Mouse (Mus musculus) MEL-GATA-1-ER (cell line): ENCODE data around the gene Cdh5.
A peak's percentile ranks its signal among the peaks of the same experiment; 100 is the strongest.

ENCODE experiments used
- DNase-seq: peaks from one replicate; pipeline ENCODE4 v3.0.0-alpha.2; 2012; ENCODE audit warnings: low read depth; ENCODE audit errors: extremely low read depth

Gene Cdh5

DNA sequence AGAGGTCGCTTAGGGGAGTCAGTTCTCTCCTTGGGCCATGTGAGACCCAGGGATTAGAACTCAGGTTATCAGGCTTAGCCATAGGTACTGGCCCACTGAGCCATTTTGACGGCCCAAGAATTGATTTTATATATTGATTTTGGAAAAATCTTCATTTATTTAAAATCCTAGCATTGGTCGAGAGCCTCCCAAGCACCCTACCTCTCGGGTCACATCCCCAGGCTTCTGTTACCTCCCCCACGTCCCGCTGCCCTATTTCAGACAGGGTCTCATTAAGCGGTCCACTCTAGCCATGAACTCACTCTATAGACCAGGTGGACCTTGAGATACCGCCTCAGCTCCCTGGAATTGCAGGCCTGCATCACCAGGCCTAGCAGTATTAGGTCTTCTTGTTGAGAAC lies 33.1 kb downstream of the Cdh5 start:
- no peak for DNase-seq

DNA sequence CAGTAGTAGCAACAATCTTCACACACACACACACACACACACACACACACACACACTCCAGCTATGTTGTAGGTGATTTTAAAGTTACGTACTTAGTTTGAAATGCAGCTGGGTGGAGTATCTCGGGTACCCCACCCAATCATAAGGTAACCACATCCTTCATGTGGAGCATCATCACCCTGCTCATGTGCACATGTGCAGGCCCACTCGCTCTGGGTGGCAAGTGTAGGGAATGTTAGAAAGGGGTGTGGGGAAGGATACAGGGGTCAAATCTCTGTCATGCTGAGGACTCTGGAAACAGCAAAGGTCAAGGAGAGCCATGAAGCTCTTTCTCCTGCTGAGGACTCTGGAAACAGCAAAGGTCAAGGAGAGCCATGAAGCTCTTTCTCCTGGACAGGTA lies 34.9 kb downstream of the Cdh5 start:
- no peak for DNase-seq

DNA sequence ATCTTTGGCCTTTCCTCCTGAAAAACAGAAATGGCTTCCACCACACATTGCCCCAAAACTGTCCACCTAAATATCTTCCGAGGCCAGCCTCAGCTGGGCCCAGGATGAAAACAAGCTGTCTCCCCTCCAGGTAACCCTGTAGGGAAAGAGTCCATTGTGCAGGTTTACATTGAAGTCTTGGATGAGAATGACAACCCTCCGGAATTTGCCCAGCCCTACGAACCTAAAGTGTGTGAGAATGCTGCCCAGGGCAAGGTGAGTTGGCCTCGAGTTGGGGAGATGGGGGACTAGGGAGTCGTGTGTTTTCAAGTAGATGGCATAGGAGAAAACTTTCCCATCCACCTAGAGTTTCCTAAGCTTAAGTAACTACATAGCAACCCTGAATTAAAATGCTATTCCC lies 36.2 kb downstream of the Cdh5 start:
- no peak for DNase-seq

DNA sequence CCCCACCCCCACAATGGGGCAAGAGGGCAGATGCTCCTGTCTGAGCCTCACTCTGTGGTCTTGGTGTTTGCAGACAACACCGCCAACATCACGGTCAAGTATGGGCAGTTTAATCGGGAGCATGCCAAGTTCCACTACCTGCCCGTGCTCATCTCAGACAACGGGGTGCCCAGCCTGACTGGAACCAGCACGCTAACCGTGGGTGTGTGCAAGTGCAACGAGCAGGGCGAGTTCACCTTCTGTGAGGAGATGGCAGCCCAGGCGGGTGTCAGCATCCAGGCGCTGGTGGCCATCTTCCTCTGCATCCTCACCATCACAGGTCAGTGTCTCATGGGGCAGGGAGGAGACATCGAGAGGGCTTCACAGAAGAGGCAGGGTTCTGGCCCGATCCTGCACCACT lies 39.2 kb downstream of the Cdh5 start:
- no peak for DNase-seq

DNA sequence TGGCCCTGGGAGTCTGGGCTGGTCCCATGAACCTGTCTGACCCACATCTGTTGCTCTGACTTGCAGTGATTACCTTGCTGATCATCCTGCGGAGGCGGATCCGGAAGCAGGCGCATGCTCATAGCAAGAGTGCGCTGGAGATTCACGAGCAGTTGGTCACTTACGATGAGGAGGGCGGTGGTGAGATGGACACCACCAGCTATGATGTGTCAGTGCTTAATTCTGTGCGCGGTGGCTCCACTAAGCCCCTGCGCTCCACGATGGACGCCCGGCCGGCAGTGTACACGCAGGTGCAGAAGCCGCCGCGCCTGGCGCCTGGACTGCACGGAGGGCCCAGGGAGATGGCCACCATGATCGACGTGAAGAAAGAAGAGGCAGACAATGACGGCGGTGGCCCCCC lies 41.0 kb downstream of the Cdh5 start:
- DNase-seq = no peak

DNA sequence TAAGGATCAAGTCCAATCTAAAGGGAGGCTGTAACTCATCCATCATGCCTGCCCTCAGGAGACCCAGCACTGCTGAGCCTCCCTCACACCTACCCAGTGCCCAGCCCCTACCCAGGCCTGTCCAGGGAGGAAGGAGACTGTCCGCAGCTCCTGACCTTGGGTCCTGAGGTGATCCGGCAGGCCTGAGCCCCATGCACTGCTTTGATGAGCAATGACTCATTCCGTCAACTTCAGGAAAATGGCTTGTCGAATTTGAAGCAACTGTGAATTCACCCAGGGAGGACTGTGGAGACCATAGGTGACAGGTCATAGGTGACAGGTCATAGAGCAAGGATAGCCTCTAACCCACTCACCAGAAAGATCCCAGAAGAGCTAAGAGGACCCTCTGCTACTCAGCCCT lies 42.0 kb downstream of the Cdh5 start:
- no peak for DNase-seq

DNA sequence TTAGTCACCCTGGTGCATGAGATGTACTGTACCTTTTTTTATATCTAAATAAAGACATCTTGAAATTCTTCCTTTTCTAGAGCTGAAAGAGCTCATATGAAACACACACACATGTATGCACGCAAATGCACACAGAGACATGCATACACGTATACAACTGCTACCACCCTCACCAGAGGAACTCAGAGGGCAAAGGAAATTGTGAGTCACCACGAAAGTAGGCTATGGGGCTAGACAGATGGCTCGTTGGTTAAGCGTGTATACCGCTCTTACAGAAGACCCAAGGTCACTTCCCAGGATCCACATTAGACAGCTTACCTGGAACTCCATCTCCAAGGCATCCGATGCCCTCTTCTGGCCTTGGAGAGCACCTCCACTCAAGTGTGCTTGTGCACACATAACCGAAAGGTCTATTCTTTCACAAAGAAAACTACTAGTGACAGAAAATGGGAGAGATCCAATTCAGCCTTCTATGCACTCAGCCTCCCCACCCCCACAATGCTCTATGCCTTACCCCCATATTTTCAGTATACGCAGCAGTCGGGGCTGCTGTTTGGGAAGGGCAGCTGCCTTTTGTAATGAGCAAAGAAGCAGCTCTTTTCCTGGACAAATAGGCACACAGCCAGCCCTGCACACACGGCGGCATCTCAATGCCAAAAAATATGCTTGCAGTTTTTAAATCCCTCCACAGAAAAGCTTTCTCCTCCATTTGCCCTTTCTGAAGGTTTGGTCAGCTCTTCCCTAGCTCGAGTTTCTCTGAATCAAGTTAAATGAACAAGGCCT lies 43.2 kb downstream of the Cdh5 start:
- no peak for DNase-seq

DNA sequence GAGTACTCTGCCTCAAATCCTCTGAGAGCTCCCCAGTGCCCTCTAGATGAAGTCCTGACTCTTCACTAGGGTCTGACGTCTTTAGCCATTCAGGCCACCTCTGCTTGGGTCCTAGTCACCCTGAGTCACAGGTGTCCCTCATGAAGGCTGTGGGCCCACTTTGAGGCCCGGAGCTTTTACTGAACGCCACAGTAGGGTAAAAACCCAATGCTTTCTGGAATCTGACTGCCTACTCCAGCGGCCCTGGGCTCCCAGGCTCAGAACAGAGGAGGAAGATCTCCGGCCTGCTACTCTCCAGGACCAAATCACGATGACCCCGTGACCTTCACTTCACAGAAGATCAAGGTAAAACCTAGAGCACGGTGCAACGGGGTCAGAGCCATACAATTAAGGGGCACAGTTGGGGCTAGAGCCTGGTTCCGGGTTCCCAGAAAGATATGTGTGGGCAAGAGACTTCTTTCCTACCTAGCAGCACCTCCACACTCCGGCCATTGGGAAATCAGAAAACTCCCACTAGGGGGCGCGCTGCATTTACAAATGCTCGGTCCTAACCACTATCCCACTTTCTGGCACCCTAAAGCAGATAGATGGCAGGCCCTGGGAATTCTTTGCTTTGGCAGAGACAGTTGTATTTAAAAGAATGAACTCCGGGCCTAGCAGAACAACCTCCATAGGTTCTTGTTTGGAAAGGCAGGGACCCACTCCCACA lies 44.7 kb downstream of the Cdh5 start:
- peak; percentile 18 for DNase-seq

DNA sequence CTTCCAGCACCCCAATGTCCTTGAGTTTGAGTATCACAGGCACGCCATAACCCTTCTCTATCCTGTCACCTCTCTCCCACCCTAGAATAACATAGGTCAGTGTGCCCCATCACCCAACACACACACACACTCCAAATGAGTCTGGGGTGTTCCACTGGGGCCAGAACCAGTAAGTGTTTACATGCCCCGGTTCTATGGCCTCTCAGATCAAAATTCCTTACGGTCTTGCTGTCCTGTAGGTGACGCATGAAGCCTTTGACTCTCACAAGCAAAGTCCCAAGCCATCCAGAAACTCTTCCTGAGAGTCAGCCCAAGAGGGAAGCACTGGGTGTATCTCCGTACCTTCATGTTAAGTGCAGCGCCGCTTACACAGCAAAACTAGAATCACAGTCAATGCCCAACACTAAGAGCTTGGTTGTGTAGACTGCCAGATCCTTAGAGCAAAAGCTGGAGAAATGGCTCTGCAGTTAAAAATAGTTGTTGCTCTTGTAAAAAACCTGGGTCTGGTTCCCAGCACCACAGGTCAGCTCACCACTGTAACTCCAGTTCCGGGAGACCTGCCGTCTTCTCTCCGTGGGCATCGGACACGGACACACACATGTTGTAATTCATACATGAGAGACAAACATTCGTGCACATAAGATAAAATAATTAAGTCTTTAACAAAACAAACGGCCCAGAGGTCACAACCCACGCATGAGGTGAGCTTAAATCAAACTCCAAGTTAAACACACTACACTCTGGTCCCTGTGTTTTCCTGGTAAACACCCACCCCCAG lies 45.5 kb downstream of the Cdh5 start:
- DNase-seq = no peak

DNA sequence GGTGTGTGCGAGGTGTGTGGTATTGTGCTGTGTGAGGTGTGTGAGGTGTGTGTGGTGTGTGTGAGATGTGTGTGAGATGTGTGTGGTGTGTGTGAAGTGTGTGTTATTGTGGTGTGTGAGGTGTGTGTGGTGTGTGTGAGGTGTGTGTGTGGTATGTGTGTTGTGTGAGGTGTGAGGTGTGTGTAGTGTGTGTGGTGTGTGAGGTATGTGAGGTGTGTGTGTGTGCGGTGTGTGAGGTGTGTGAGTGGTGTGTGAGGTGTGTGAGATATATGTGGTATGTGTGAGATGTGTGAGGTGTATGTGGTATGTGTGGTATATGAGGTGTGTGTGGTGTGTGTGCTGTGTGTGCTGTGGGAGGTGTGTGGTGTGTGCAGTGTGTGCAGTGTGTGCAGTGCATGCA lies 46.5 kb downstream of the Cdh5 start:
- no peak for DNase-seq

DNA sequence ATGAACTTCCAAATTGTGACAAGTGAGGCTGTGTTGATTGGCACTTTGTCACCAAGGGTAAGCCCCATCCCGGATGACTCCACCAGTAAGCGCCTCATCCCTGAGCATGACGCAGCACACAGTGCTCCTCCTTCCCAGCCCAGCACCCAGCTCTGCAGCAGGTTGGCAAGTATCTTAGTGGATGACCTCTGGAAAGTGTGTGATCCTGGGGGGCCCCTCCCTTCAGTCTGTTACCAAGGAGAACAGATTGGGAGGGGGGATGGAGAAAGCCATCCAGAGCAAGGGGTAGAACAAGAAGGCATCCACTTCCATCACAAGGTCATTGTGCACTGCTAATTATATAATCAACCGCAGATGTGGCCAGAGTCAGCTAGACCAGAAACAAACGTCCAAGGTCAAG lies 59.3 kb downstream of the Cdh5 start:
- no peak for DNase-seq

DNA sequence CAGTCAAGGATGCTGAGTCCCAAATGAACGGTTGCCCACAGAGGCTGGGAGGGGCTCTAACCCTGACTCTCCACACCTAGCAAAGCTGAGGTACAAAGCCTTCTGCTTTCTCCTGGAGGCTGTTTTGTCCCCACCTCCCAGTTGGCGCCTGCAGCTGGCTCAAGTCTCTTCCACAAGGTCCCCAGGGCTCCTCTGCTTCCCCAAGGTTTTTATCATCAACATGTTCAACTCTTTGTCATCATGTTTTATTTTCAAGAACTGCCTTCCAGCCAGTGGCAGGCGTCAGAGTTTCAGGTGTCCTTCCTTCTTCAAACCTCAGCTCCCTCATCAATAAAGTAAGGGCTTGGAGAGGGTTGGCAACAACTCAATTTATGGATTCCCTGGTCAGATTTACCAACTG lies 68.0 kb downstream of the Cdh5 start:
- DNase-seq = no peak

DNA sequence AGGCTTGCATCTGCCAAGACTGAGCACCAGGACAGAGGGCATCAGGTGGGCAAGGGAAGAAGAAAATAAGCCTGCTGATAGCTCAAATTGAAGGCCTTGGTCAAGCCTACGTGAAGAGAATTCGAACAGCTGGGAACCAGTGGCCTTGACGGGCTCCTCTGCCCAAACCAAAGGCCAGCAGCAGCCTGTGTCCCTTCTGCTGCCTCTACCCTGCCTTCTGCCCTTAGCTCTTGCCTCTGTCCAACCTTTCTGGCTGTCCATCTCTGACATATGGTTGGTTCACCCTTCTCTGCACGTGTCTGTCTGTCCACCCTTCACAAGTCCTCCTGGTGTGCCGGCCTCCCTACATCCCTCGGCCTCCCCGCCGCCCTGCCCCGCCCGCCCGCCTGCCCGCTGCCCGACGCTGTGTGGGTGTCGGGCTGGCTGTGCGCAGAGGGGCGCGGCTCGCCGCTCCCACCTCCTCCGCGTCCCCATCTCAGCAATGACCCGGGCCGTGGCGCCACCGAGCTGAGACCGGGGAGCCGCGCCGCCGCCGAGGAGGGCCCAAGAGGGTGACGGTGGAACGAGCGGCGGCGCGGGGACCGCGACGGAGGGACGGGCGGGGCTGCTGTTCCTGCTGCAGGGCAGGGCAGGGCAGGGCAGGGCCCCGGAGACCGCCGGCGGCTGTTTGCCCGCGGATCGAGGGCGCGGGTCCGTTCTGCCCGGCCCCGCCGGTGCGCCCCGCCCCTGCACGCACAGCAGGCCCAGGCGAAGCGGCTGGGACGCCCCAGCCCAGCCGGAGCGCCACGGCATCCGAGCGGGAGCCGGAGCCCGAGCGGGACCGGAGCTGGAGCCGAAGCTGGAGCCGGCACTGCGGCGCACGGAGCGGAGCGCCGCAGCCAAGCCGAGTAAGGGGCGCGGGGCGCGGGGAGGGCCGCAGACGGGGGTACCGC lies 69.0 kb downstream of the Cdh5 start, which contains the start of gene Bean1:
Bean1 (plus strand) TSS at position 325 of the 932 bp plus-strand sequence.
- DNase-seq = no peak

DNA sequence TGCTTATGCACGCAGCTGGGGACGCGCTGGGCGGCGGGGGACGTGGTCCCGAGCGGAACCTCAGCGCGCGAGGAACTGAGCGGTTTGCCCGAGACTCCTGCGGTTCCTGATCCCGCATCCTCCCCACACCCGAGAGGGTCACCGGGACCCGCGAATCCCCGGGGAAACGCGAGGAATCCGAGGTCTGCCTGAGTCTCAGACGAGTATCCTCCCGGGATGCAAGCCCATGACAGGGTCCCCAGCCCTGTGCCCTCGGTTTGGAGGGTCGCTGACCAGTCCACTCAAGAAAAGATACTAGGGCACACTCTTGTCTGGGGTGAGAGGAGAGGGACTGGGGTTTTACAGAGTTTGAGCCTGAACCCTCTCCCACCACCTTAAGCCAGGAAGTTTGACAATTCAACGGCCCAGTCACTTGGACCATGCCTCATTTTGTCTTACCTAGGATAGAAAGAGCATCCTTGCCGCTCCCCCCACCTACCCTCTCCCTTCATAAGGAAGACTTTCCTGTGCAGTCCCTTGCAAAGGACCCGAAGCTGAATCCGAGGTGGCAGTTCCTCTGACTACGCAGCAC lies 69.7 kb downstream of the Cdh5 start:
- no peak for DNase-seq

DNA sequence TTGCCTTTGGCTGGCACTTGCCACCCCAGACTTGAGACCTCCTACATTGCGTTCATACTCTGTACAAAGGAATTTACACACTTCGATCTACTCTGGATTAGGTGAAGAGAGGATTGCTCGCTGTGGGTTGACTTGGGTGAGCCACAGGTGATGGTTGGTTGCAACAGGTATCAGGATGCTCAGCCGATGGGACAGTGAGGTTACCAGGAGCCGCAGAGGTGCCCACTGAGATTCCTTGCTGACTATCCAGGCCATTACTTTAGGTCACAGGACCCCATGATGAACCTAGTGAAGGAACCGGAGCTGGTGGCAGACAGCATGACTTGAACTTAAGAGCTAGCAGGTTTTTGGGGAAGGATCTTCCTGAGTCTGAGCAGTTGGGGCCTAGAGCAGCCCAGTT lies 71.0 kb downstream of the Cdh5 start:
- no peak for DNase-seq

DNA sequence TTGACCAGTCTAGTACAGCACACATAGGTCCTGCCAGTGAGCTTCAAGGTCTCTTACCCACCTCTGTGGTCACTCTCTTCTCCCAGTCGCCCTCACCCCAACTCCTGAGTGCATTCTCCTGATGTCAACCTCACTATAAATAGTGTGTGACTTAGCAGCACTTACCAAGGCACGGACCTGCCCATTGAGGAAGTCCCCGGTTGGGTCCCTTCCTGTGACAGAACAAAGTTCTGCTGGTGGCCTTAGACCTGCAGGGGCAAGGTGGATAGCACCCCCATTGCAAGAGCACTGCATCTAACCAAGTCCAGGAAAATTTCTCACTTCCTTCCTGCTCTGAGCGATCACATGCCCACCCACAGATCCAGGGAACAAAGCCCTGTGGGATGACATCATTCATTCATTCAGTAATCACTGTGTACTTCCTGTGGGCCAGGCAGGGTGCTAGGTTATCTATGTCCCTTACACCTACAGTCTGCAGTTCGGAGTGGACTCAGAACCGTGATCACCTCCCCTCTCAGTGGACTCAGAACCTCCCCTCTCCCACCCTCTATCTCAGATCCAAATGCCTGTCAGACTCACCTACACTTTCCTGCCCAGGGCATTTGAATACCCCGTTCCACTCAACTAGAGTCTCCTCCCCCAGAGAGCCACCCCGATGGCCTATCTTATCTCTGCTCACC lies 74.6 kb downstream of the Cdh5 start:
- no peak for DNase-seq

DNA sequence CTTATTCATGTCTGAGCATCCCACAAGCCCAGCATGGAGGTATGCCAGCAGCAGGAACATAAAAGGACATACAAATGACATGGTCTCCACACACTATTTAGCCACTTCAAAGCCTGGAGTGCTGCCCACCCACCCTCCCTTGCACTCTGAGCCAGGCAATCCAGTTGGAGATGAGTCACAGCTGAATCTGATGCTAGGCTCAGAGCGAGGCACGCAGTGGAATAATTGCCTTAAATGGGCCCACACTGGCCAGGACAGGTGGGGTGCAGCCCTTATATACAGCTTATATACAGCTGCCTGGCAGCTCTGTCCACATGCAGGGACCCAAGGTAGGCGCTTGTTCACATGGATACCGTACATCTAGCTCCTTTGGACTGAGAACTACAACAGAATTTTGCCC lies 75.6 kb downstream of the Cdh5 start:
- no peak for DNase-seq

DNA sequence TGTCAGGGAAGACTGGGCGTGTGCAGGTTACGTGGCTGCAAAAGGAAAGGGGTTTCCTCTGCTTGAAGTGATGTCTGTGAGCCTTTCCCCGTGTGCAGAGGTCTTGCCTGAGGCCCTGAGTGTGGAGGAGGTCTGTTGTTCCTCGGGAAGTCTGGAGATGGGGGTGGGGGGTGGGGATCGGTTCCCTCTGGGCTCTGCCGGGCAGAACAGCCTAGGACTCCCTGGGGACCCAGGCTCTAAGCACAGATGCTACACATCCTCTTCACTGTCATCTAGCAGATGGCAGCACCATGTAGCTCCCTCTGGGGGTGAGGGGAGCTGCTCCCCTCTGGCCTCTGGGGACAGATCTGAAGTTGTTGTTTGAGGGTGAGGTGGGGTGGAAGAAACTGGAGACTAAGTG lies 83.5 kb downstream of the Cdh5 start:
- DNase-seq = no peak

DNA sequence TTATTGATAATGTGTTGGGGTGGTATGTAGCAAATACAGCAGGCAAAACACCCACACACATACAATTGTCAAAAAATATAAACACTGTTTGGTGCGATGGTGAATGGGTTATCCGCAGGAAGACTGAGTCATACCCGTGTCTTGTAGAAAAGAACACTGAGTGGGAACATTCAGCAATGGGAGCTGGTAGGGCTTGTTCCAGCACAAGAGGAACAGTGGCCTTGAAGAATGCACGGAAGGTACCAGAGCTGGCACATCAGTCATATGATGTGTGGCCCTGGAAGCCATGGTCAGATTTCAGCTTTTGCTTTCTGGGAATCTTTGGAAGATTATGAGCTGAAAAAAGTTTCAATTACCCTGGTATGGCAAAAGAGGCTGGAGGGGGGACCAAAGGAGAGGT lies 85.4 kb downstream of the Cdh5 start:
- no peak for DNase-seq

DNA sequence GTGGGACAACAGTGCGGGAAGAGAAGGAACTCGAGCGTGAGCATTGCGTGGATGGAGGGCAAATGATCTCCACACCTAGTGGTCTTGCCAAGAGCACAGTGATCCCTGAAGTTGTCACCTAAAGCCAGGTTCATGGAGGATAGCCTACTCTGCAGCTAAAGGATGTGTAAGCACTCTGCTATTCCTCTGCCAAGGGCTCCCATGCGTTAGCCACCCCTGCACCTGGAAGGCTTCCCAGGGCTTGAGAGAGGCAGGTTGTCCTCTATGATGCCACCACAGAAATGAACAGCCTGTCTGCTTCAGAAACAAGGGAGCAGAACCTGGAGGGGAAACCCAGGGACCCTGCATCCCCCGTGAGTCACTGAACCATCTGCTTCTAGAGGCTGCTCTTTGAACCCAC lies 86.2 kb downstream of the Cdh5 start:
- no peak for DNase-seq
